Mouse (Mus musculus) midbrain, embryonic 11.5 days (tissue): ENCODE results near the gene B3gnt8. TPM values are rescaled to one million over a fixed set of nuclear protein-coding genes. Genes with fewer than 3 reads are reported as not detected.

ENCODE experiments used
- ATAC-seq: fragments of 200-750 bp; cut with Nextera tagmentation; 2 replicates; pipeline ENCODE4 v1.8.0; 2017; ENCODE audit warnings: moderate TSS enrichment, moderate library complexity; ENCODE audit not compliant: low FRiP score
- DNase-seq: peaks from one replicate; pipeline ENCODE4 v3.0.0; 2015; ENCODE audit warnings: low spot score; ENCODE audit errors: missing footprints
- H3K27ac ChIP-seq: fragments of 300-500 bp; sonication (generic); 2 replicates; pipeline ENCODE4 v1.5.1; 2014; ENCODE audit warnings: low read depth, low read length
- H3K27me3 ChIP-seq: fragments of 300-500 bp; sonication (generic); 2 replicates; pipeline ENCODE4 v1.6.1; 2014; ENCODE audit warnings: mild to moderate bottlenecking, low read length, moderate library complexity, mixed read lengths; ENCODE audit not compliant: control insufficient read depth, insufficient read depth
- H3K36me3 ChIP-seq: fragments of 300-500 bp; sonication (generic); 2 replicates; pipeline ENCODE4 v1.6.1; 2014; ENCODE audit warnings: mild to moderate bottlenecking, low read length, moderate library complexity, mixed read lengths; ENCODE audit not compliant: control insufficient read depth, insufficient read depth
- H3K4me1 ChIP-seq: fragments of 300-500 bp; sonication (generic); 2 replicates; pipeline ENCODE4 v1.6.1; 2014; ENCODE audit warnings: low read length; ENCODE audit not compliant: control insufficient read depth, insufficient read depth
- H3K4me2 ChIP-seq: fragments of 300-500 bp; sonication (generic); 2 replicates; pipeline ENCODE4 v1.6.1; 2014; ENCODE audit warnings: mild to moderate bottlenecking, moderate library complexity
- H3K4me3 ChIP-seq: fragments of 300-500 bp; sonication (generic); 2 replicates; pipeline ENCODE4 v1.5.1; 2014; ENCODE audit warnings: low read depth, low read length
- H3K9ac ChIP-seq: fragments of 300-500 bp; sonication (generic); 2 replicates; pipeline ENCODE4 v1.6.1; 2014; ENCODE audit warnings: low read length
- H3K9me3 ChIP-seq: fragments of 300-500 bp; sonication (generic); 2 replicates; pipeline ENCODE4 v1.6.1; 2016; ENCODE audit warnings: low read length; ENCODE audit not compliant: control insufficient read depth
- WGBS: fragments of 180-500 bp; shearing (Covaris S2); extraction: QIAGEN DNeasy Blood & Tissue Kit; methylation state at CpG from one replicate; pipeline ENCODE4 v1.1.7; 2014; 5-methylcytosine and 5-hydroxymethylcytosine counted together
- polyA plus RNA-seq: library from polyadenylated mRNA; unstranded; fragments of >200 nt; fragmentation: Nextera tagmentation; extraction: Ambion mirVana; gene quantifications from 2 replicates; pipeline ENCODE4 v1.2.1, GENCODE M21; 2014

B3gnt8 gene
- polyA plus RNA-seq, 1 experiment from 2014 or later: 0.36 TPM

- WGBS: 85% methylated on average over 5 of the region's 5 CpGs
- H3K27ac ChIP-seq: no peak within 1 kb of the TSS
- H3K4me3 ChIP-seq: no peak within 1 kb of the TSS
- H3K27me3 ChIP-seq: no peaks in the 10 kb centered on the region
- no peaks in the 10 kb centered on the region for H3K9me3 ChIP-seq
- H3K4me2 ChIP-seq: no peak within 1 kb of the TSS
- H3K36me3 ChIP-seq: no peaks in the 10 kb centered on the region
- DNase-seq: no peak
- ATAC-seq: no peak
- H3K4me1 ChIP-seq: no peaks in the 10 kb centered on the region; the same call in 1 of the 2 replicates
- H3K9ac ChIP-seq: no peak within 1 kb of the TSS
Observed at GRCm38 (mm10) chr7:25615706-25616011, 10.8 kb upstream of the B3gnt8 start, which contains the start of gene Erich4. Gene Erich4, minus strand, starts transcription at chr7:25615892.

GRCm38 (mm10) chr7:25617376-25618160 lies 8.9 kb upstream of the B3gnt8 start:
- Histone ChIP-seq H3K4me2 (no peak overlapping the region), H3K4me1 (no peaks in the 10 kb centered on the region; the same call in 1 of the 2 replicates), H3K27me3 (no peaks in the 10 kb centered on the region), H3K4me3 (no peak overlapping the region), H3K36me3 (no peaks in the 10 kb centered on the region), H3K9ac (no peak overlapping the region), H3K9me3 (no peaks in the 10 kb centered on the region), H3K27ac (no peak overlapping the region)
- no peak for ATAC-seq
- 87% methylated on average over 10 of the region's 10 CpGs for WGBS
- no peak for DNase-seq

- Histone ChIP-seq H3K4me3 (peak within 1 kb of the TSS; percentile 53), H3K27me3 (no peaks in the 10 kb centered on the region), H3K9me3 (no peaks in the 10 kb centered on the region), H3K27ac (no peak within 1 kb of the TSS), H3K9ac (peak within 1 kb of the TSS; percentile 49), H3K4me1 (no peaks in the 10 kb centered on the region; the same call in 1 of the 2 replicates), H3K36me3 (no peaks in the 10 kb centered on the region), H3K4me2 (peak within 1 kb of the TSS; percentile 58)
- ATAC-seq (peak; percentile 92), DNase-seq (peak; percentile 99)
- WGBS: 1% methylated on average over 53 of the region's 53 CpGs
Observed at GRCm38 (mm10) chr7:25618865-25619721, 7.4 kb upstream of the B3gnt8 start, which contains the start of gene Dmac2. Gene Dmac2, plus strand, starts transcription at chr7:25619414.

GRCm38 (mm10) chr7:25619722-25619991 lies 6.8 kb upstream of the B3gnt8 start:
- 19% methylated on average over 5 of the region's 5 CpGs for WGBS
- Histone ChIP-seq H3K9me3 (no peaks in the 10 kb centered on the region), H3K27me3 (no peaks in the 10 kb centered on the region), H3K4me3 (peak overlapping the region; percentile 53), H3K36me3 (no peaks in the 10 kb centered on the region), H3K4me1 (no peaks in the 10 kb centered on the region; the same call in 1 of the 2 replicates), H3K9ac (peak overlapping the region; percentile 49), H3K4me2 (peak overlapping the region; percentile 58), H3K27ac (no peak overlapping the region)
- no peak for ATAC-seq
- DNase-seq: no peak

DNA sequence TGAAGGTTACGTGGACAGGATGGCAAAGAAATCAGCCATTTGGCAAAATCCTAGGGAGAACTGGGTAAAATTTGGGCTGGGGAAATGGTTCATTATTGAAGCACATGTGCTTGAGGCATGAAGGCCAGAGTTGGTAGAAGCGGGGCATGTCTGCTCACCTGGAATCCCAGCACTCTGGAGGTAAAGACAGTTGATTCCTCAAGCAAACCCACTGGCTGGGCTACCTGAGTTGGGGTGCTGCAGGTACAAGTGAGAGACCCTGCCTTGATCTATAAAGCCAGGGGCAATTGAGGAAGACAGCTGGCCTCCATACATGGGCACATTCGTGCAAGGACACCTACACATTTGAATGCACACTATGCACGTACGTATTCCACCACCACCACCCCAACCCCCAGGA lies 6.4 kb upstream of the B3gnt8 start:
- Histone ChIP-seq H3K27me3 (no peaks in the 10 kb centered on the region), H3K9me3 (no peaks in the 10 kb centered on the region), H3K9ac (no peak overlapping the region), H3K4me1 (no peaks in the 10 kb centered on the region; the same call in 1 of the 2 replicates), H3K27ac (no peak overlapping the region), H3K36me3 (no peaks in the 10 kb centered on the region), H3K4me3 (no peak overlapping the region), H3K4me2 (no peak overlapping the region)
- DNase-seq (no peak), ATAC-seq (no peak)
- 92% methylated on average over 5 of the region's 5 CpGs for WGBS

DNA sequence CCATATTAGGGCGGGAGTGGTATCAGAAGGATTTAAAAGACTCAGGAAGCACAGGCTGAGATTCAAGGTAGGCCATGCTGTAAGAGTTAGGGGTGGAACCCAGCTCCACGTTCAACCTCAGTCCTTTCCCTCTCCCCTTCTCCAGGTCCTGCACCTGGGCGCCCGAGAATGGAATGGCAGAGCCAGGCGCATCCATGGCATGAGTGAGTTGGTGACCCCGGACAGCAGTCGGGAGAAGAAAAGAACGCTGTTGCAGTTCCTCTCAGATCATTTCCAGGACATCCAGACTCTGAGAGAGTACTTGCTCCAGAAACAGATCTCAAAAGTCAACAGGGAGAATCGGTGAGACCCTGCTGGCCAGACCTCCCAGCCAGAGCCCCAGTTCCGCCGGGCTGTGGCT lies 5.7 kb upstream of the B3gnt8 start:
- Histone ChIP-seq H3K4me2 (no peak overlapping the region), H3K36me3 (no peaks in the 10 kb centered on the region), H3K27ac (no peak overlapping the region), H3K4me3 (no peak overlapping the region), H3K4me1 (no peaks in the 10 kb centered on the region; the same call in 1 of the 2 replicates), H3K9me3 (no peaks in the 10 kb centered on the region), H3K27me3 (no peaks in the 10 kb centered on the region), H3K9ac (no peak overlapping the region)
- no peak for ATAC-seq
- 88% methylated on average over 11 of the region's 11 CpGs for WGBS
- DNase-seq: no peak

GRCm38 (mm10) chr7:25623857-25624370 lies 2.5 kb upstream of the B3gnt8 start:
- DNase-seq: no peak
- ATAC-seq: no peak
- Histone ChIP-seq H3K4me2 (no peak overlapping the region), H3K9ac (no peak overlapping the region), H3K27ac (no peak overlapping the region), H3K27me3 (peaks cover 3% of the 10 kb centered on the region; the same call in 1 of the 2 replicates), H3K4me3 (no peak overlapping the region), H3K36me3 (no peaks in the 10 kb centered on the region), H3K9me3 (no peaks in the 10 kb centered on the region), H3K4me1 (peaks cover 8% of the 10 kb centered on the region)
- 83% methylated on average over 11 of the region's 11 CpGs for WGBS

DNA sequence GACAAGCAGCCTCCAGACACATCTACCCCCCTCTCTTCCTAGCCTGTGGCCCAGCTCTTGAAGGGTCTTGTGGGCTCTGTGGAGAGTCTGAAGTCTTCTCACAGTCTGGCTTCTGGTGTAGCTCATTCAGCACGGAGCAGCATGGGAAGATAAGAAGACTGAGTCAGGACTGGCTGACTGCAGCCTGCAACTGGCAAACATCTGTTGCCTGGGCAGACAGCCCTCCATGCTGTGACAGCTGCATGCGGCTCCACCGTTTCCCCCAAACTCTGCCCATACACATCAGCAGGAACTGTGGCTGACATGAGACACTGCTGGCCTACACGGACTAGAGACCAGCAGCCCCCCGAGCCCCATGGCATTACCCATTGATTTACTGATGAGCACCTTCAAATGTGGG lies 1.6 kb upstream of the B3gnt8 start:
- DNase-seq (no peak), ATAC-seq (no peak)
- Histone ChIP-seq H3K27me3 (peaks cover 3% of the 10 kb centered on the region; the same call in 1 of the 2 replicates), H3K9me3 (no peaks in the 10 kb centered on the region), H3K36me3 (no peaks in the 10 kb centered on the region), H3K27ac (no peak overlapping the region), H3K4me3 (no peak overlapping the region), H3K4me1 (peaks cover 8% of the 10 kb centered on the region), H3K9ac (no peak overlapping the region), H3K4me2 (no peak overlapping the region)
- 79% methylated on average over 5 of the region's 5 CpGs for WGBS
